Mouse (Mus musculus) E14TG2a.4 (cell line): ENCODE measurements around the gene Olfr1477.
"Not testable (repeated sequence)": the region's sequence is repeated elsewhere in the genome, so short reads cannot be mapped to it uniquely, and the experiment has no call there.

Experiments used
- H3K27me3 ChIP-seq: 2 replicates; pipeline ENCODE4 v1.6.1; 2014; ENCODE audit warnings: low read length, control low read depth; ENCODE audit not compliant: insufficient read depth
- H3K36me3 ChIP-seq: 2 replicates; pipeline ENCODE4 v1.6.1; 2014; ENCODE audit warnings: low read length, control low read depth; ENCODE audit not compliant: insufficient read depth
- H3K4me1 ChIP-seq: replicated peaks from 2 replicates; pipeline ENCODE4 v1.6.1; 2014; ENCODE audit warnings: low read depth, low read length, control low read depth
- H3K4me3 ChIP-seq: replicated peaks from 2 replicates; pipeline ENCODE4 v1.5.1; 2014; ENCODE audit warnings: mild to moderate bottlenecking, low read length
- H3K9me3 ChIP-seq: 2 replicates; pipeline ENCODE4 v1.6.1; 2014; ENCODE audit warnings: low read length, control low read depth
- CTCF ChIP-seq: conservative IDR thresholded peaks from 2 replicates; pipeline ENCODE4 v1.5.1; 2014; ENCODE audit warnings: low read length
- NANOG ChIP-seq: IDR thresholded peaks from 2 replicates; pipeline ENCODE4 v1.6.1; 2014; ENCODE audit warnings: borderline replicate concordance, low read length, mixed read lengths
- POU5F1 ChIP-seq: IDR thresholded peaks from 2 replicates; pipeline ENCODE4 v1.6.1; 2014; ENCODE audit warnings: low read length, borderline replicate concordance

Gene Olfr1477

GRCm38 (mm10) chr19:13500246-13500645 lies at the start of gene Olfr1477:
TSS of gene Olfr1477 (plus strand) at chr19:13500546.
- no peak for TF ChIP-seq NANOG
- no peak for TF ChIP-seq POU5F1
- no peak for TF ChIP-seq CTCF
- Histone ChIP-seq H3K27me3 (no peaks in the 10 kb centered on the region), H3K4me3 (no peak within 1 kb of the TSS), H3K4me1 (no peaks in the 10 kb centered on the region), H3K36me3 (no peaks in the 10 kb centered on the region), H3K9me3 (no peaks in the 10 kb centered on the region)

GRCm38 (mm10) chr19:13455986-13456385 lies 44.4 kb upstream of the Olfr1477 start, which contains the start of gene Olfr1472:
TSS of gene Olfr1472 (minus strand) at chr19:13456086.
- Histone ChIP-seq H3K4me1 (no peaks in the 10 kb centered on the region), H3K36me3 (no peaks in the 10 kb centered on the region), H3K4me3 (no peak within 1 kb of the TSS), H3K27me3 (no peaks in the 10 kb centered on the region), H3K9me3 (peaks cover 7% of the 10 kb centered on the region; the same call in 1 of the 2 replicates)
- TF ChIP-seq CTCF (no peak), NANOG (no peak), POU5F1 (no peak)

DNA sequence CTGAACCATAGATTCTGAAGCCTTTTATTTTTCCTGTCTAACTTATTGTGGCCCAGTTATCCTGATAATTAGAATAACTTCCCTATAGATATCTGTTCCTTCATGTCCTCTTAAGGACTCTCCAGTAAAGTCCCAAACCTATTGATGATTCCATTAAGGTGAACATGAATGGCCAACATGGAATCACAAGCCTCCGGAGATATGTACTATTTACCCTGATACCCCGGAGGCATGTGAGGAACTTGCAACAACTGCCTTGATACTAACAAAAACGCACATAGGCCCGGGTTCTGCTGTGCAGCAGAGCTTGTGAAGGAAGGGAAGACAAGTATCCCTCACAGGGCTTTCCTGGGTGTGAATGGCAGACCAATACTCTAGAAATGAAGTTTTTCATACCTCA lies 31.1 kb upstream of the Olfr1477 start, which contains the start of gene Olfr1474:
Gene Olfr1474, plus strand, starts transcription at position 301 of the 400 bp plus-strand sequence.
- H3K27me3 ChIP-seq, H3K9me3 ChIP-seq, H3K4me1 ChIP-seq, H3K4me3 ChIP-seq, H3K36me3 ChIP-seq: not testable (repeated sequence)

DNA sequence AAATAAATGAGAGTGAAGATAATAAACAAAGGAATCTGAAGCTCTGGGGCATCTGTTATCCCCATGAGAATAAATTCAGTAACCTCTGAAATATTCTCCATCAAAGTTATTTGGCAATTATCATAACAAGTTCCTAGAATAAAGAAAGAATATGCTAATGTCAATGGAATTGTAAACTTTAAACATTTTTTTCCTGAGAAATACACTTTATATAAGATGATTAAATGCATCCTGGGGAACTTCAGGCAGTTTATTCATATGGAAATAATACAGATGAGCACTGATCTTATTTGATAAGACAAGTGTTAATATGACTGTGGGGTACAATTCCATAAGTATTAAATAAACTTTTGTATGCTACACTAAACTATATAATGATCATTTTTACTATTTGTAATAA lies 20.2 kb upstream of the Olfr1477 start, which contains the start of gene Olfr1475:
Gene Olfr1475, minus strand, starts transcription at position 101 of the 400 bp plus-strand sequence.
- H3K27me3 ChIP-seq = no peaks in the 10 kb centered on the region
- TF ChIP-seq CTCF (no peak), NANOG (no peak), POU5F1 (no peak)
- H3K4me3 ChIP-seq = no peak within 1 kb of the TSS
- no peaks in the 10 kb centered on the region for H3K4me1 ChIP-seq
- no peaks in the 10 kb centered on the region for H3K36me3 ChIP-seq
- H3K9me3 ChIP-seq = no peaks in the 10 kb centered on the region

- no peaks in the 10 kb centered on the region for H3K36me3 ChIP-seq
Measured at GRCm38 (mm10) chr19:13527613-13528012, 27.3 kb downstream of the Olfr1477 start, which contains the start of gene Olfr1480. TSS of gene Olfr1480 (plus strand) at chr19:13527913.

More at GRCm38 (mm10) chr19:13527613-13528012, 27.3 kb downstream of the Olfr1477 start, which contains the start of gene Olfr1480:
- TF ChIP-seq CTCF (no peak), POU5F1 (no peak), NANOG (no peak)
- no peaks in the 10 kb centered on the region for H3K27me3 ChIP-seq
- H3K4me1 ChIP-seq = no peaks in the 10 kb centered on the region
- no peaks in the 10 kb centered on the region for H3K9me3 ChIP-seq
- H3K4me3 ChIP-seq = no peak within 1 kb of the TSS
